Mouse (Mus musculus) adrenal gland, postnatal 36 days (tissue): ENCODE results near the gene Fam185a. TPM values are rescaled to one million over a fixed set of nuclear protein-coding genes. Genes with fewer than 3 reads are reported as not detected.

Source experiments
- DNase-seq, 2 experiments: peaks; one replicate each; pipeline ENCODE4 v3.0.0; 2021; ENCODE audit warnings: mixed read lengths in 1 of 2
- long read RNA-seq, 2 experiments: library from polyadenylated mRNA; stranded (forward); transcript quantifications; one replicate each; pipeline ENCODE4 v2.0.0; 2021; ENCODE audit warnings: borderline sequencing depth in 2 of 2
- total RNA-seq, 2 experiments: library from RNA; stranded (reverse); gene quantifications; 2 replicates each; pipeline ENCODE4 v1.2.3; 2021

The Fam185a gene
- total RNA-seq: 10 to 100 TPM; 15.1 to 15.9 TPM
- long read RNA-seq, experiment 1, transcript Fam185a-201 (8 exons, 3,027 nt): major isoform, 16 of 19 reads
- long read RNA-seq, experiment 1, partial matches to known transcripts: 0 of 19 reads
- long read RNA-seq, experiment 1, other reads (novel, unspliced or antisense): 3 of 19 reads
- long read RNA-seq, experiment 2: 0 reads

- peak; percentile 89 to 94 for DNase-seq
These were observed at the start of gene Fam185a, which contains the start of gene Ccdc146 for GRCm38 (mm10) chr5:21424614-21425602. Gene Fam185a, plus strand, starts transcription at chr5:21424958. Gene Ccdc146, minus strand, starts transcription at chr5:21424677.

GRCm38 (mm10) chr5:21376935-21377334, 47.8 kb upstream of the Fam185a start:
- no peak for DNase-seq

GRCm38 (mm10) chr5:21378397-21378796, 46.4 kb upstream of the Fam185a start:
- no peak for DNase-seq

- no peak for DNase-seq
These were observed 42.8 kb upstream of the Fam185a start for GRCm38 (mm10) chr5:21381986-21382385.

GRCm38 (mm10) chr5:21382678-21383077, 42.1 kb upstream of the Fam185a start:
- DNase-seq: no peak

- DNase-seq: no peak
These were observed 41.1 kb upstream of the Fam185a start for GRCm38 (mm10) chr5:21383392-21384251.

- DNase-seq: no peak
These were observed 40.4 kb upstream of the Fam185a start for GRCm38 (mm10) chr5:21384252-21384960.

- no peak for DNase-seq
These were observed 39.8 kb upstream of the Fam185a start for GRCm38 (mm10) chr5:21384976-21385375.

GRCm38 (mm10) chr5:21386432-21386831, 38.3 kb upstream of the Fam185a start:
- no peak for DNase-seq

- no peak for DNase-seq
These were observed 37.4 kb upstream of the Fam185a start for GRCm38 (mm10) chr5:21387340-21387739.

- no peak for DNase-seq
These were observed 35.9 kb upstream of the Fam185a start for GRCm38 (mm10) chr5:21388855-21389254.

GRCm38 (mm10) chr5:21391616-21392384, 33.0 kb upstream of the Fam185a start:
- DNase-seq: peak; percentile 26 to 28

GRCm38 (mm10) chr5:21394562-21394961, 30.2 kb upstream of the Fam185a start:
- no peak for DNase-seq

- no peak for DNase-seq
These were observed 29.4 kb upstream of the Fam185a start for GRCm38 (mm10) chr5:21395205-21395840.

- DNase-seq: no peak
These were observed 13.5 kb upstream of the Fam185a start for GRCm38 (mm10) chr5:21411261-21411666.

GRCm38 (mm10) chr5:21412056-21412455, 12.7 kb upstream of the Fam185a start:
- DNase-seq: no peak

GRCm38 (mm10) chr5:21413322-21413721, 11.4 kb upstream of the Fam185a start:
- DNase-seq: no peak

GRCm38 (mm10) chr5:21414116-21414820, 10.5 kb upstream of the Fam185a start:
- no peak for DNase-seq

GRCm38 (mm10) chr5:21418613-21419012, 6.1 kb upstream of the Fam185a start:
- DNase-seq: no peak

- no peak for DNase-seq
These were observed 4.1 kb upstream of the Fam185a start for GRCm38 (mm10) chr5:21420609-21421008.
